Mouse (Mus musculus): ENCODE measurements at regions not wholly inside any gene's neighbourhood (a gene's known extent, or its start where the extent isn't known, plus 50 kb on each side); places are given as distances from the start of the nearest gene placed in this dataset.

DNA sequence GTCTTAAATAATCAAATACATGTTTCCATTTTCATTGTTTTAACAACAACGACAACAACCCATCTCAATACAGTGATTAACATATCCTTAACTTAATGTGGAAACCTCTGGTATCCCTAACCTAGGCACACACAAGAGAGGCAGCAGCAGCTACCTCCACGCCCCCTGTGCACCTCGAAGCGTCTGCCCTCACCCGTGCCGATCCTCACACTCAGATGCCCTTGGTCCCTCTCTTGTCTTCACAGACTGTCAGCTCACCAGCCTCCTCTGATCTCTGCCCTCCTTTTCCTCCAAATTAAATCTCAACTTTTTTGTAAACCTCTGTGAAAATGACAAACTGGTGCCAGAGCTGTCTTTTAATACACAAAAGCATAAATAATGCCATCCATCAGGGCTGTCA is 185.2 kb downstream of the Gm45692 start:
- H3K36me3 ChIP-seq (ENCODE audit: control insufficient read depth, insufficient read depth, low read length) = no peaks in the 10 kb centered on the region
- peaks cover 26% of the 10 kb centered on the region for H3K4me1 ChIP-seq (ENCODE audit: control insufficient read depth, insufficient read depth, low read length)
- H3K27ac ChIP-seq (ENCODE audit: low read depth, low read length) = no peak overlapping the region
- no peak overlapping the region for H3K9ac ChIP-seq (ENCODE audit: low read depth, low read length)
- peaks cover 3% of the 10 kb centered on the region; the same call in 1 of the 2 replicates for H3K27me3 ChIP-seq (ENCODE audit: control insufficient read depth, insufficient read depth, low read length)
- H3K9me3 ChIP-seq (ENCODE audit: control insufficient read depth, low read length) = no peaks in the 10 kb centered on the region
- 43% methylated on average over 6 of the region's 6 CpGs for WGBS
- H3K4me2 ChIP-seq (replicated peaks; ENCODE audit: low read depth, low read length) = no peak overlapping the region
- no peak; the same call in 1 of the 2 replicates for ATAC-seq (ENCODE audit: low FRiP score, low TSS enrichment)
- H3K4me3 ChIP-seq (ENCODE audit: low read length) = no peak overlapping the region

DNA sequence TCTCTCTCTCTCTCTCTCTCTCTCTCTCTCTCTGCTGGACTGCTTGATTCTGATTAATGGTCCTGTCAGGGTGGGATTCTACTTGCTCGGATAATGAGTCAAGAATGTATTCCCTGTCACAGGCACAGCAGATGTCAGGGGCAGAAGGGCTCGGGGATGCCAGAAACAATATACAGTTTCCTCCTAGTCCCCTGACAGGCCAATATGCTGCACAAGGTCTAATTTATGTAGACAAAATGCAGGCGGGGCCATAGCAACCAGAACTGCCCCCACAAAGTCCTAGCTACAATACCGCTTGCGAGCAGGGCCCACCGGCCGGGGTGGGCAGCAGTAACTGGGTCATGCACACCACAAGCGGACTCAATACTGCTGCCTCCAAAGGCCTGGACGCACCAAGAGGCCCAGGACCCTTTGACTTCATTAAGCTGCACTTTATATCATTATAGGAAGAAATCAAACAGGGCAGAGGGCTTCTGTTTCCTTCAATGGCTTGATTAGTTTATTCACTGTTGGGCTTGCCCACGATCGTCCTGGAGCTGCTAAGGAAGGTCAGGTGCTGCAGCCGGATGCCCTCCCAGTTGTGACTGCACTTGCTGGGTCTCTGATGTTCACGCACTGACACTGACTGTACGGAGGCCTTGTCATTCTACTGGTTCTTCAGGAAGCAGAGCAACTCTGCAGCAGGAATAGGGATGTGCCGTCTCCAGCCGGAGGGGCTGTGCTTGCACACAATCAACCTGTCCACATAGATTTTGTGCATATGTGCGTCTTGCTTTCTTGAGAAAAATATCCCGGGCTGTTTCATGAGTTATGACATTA is 185.9 kb downstream of the Gm45692 start:
- Histone ChIP-seq H3K9me3 (ENCODE audit: control insufficient read depth, low read length) (no peaks in the 10 kb centered on the region), H3K4me3 (ENCODE audit: low read length) (no peak overlapping the region), H3K36me3 (ENCODE audit: control insufficient read depth, insufficient read depth, low read length) (no peaks in the 10 kb centered on the region), H3K9ac (ENCODE audit: low read depth, low read length) (no peak overlapping the region), H3K27ac (ENCODE audit: low read depth, low read length) (peak overlapping the region; percentile 57; the same call in 1 of the 2 replicates), H3K4me1 (ENCODE audit: control insufficient read depth, insufficient read depth, low read length) (peaks cover 25% of the 10 kb centered on the region), H3K4me2 (replicated peaks; ENCODE audit: low read depth, low read length) (no peak overlapping the region), H3K27me3 (ENCODE audit: control insufficient read depth, insufficient read depth, low read length) (peaks cover 3% of the 10 kb centered on the region; the same call in 1 of the 2 replicates)
- WGBS = 24% methylated on average over 18 of the region's 18 CpGs
- ATAC-seq (ENCODE audit: low FRiP score, low TSS enrichment) = peak; percentile 93

DNA sequence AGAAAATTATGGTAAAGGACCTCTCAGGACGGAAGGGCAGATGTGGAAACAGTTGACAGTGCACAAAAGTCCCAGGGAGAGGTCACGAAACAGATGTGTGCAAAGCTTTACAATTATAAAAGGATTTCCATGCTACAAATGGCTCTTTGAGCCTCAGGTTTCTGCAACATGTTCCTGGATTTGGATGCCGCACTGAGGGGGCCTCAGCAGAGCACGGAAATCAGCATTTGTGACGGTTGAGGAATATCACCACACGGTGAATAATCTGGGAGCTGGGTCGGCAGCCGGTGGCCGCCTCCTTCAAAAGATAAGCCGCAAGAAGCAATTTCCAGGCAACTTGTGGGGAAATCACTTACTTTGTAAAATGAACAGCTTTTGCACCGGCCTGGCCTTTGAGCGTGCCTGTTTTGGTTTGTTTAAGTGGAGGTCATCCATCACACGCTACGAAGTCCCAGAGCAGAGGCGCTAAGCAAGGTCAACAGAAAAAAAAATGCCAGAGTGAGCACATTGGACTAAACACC is 188.8 kb downstream of the Gm45692 start:
- Histone ChIP-seq H3K9ac (ENCODE audit: low read depth, low read length) (no peak overlapping the region), H3K27ac (ENCODE audit: low read depth, low read length) (no peak overlapping the region), H3K4me3 (ENCODE audit: low read length) (no peak overlapping the region), H3K4me2 (replicated peaks; ENCODE audit: low read depth, low read length) (0 out of 2 replicates have a peak overlapping the region, but pooled peaks have one; percentile 10), H3K4me1 (ENCODE audit: control insufficient read depth, insufficient read depth, low read length) (peaks cover 21% of the 10 kb centered on the region), H3K36me3 (ENCODE audit: control insufficient read depth, insufficient read depth, low read length) (no peaks in the 10 kb centered on the region), H3K9me3 (ENCODE audit: control insufficient read depth, low read length) (no peaks in the 10 kb centered on the region), H3K27me3 (ENCODE audit: control insufficient read depth, insufficient read depth, low read length) (peaks cover 3% of the 10 kb centered on the region; the same call in 1 of the 2 replicates)
- no peak for ATAC-seq (ENCODE audit: low FRiP score, low TSS enrichment)
- WGBS = 18% methylated on average over 15 of the region's 15 CpGs

DNA sequence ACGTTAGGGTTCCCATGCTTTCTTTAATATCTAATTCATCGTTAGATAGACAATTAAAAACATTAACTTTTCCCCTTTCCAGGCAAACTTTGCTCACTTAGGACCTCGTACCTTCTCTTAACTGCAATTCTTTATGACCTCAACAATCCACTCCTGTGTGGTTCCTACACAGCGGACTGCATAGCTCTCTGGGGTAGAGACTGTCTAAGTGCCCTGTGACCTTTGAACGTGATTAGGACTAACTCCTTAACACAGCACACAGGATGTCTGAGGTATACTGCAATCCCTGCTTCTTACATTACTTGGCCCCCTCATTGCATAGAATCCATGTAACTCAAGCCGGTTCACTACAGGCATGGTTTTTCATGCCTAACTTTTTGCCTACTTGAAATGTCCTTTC is 190.4 kb downstream of the Gm45692 start:
- Histone ChIP-seq H3K27me3 (ENCODE audit: control insufficient read depth, insufficient read depth, low read length) (peaks cover 3% of the 10 kb centered on the region; the same call in 1 of the 2 replicates), H3K9ac (ENCODE audit: low read depth, low read length) (no peak overlapping the region), H3K9me3 (ENCODE audit: control insufficient read depth, low read length) (no peaks in the 10 kb centered on the region), H3K4me2 (replicated peaks; ENCODE audit: low read depth, low read length) (no peak overlapping the region), H3K4me3 (ENCODE audit: low read length) (no peak overlapping the region), H3K4me1 (ENCODE audit: control insufficient read depth, insufficient read depth, low read length) (peaks cover 16% of the 10 kb centered on the region), H3K36me3 (ENCODE audit: control insufficient read depth, insufficient read depth, low read length) (no peaks in the 10 kb centered on the region), H3K27ac (ENCODE audit: low read depth, low read length) (no peak overlapping the region)
- no peak for ATAC-seq (ENCODE audit: low FRiP score, low TSS enrichment)
- 63% methylated on average over 6 of the region's 6 CpGs for WGBS

DNA sequence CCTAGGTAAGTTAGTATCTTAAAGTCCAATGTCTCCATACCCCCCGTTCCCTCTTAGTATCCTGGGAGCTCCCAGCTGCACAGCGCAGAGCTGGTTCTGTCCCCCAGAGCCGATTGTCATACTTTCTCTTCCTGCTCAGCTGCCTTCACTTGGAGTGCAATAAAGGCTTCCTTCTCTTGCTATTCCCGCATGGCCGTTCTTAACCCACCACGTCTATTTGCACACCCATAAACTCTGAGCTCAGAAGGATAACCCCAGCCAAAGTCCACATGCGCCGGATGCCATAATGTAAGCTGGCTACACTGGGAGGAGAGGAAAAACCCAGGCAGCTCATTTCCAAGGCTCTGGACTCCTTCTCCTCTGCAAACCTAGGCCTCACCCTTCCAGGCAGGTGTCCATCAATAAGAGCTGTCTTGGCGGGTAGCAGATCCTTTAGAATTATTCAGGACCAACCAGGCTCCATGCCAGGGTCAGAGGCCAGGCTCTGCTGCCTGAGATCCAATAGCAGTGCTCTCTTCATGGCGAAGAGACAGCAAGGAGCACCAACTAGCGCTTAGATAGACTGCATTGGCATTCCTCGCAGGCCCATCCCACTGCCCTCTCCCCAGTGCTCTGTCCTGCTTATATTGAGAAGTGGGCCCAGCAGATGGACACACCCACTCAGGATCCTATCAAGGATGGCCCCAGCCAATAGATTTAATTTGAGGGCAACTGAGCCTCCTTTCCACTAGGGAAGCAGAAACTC is 204.4 kb downstream of the Gm45692 start:
- 89% methylated on average over 12 of the region's 12 CpGs for WGBS
- no peak for ATAC-seq (ENCODE audit: low FRiP score, low TSS enrichment)

DNA sequence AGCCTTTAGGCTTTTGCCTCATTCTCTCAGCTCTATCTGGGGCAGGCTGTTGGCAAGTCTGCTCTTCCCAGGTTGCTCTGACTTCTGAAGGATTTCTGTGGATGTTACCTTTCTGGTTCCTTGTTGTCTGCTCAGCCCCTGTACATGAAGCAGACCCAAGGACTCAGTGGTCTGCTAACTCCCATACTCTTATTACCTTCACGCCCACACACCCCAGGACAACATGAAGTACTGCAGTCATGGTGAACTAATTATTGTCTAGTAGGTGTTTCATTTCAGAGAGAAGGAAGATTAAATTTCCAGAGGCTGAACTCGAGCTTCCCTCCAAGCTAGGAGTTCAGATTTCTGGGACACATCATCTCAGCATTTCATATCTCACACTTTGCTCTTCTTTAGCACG is 205.3 kb downstream of the Gm45692 start:
- no peak overlapping the region for H3K4me3 ChIP-seq (ENCODE audit: low read length)
- H3K4me2 ChIP-seq (replicated peaks; ENCODE audit: low read depth, low read length) = no peak overlapping the region
- ATAC-seq (ENCODE audit: low FRiP score, low TSS enrichment) = peak; percentile 79; the same call in 1 of the 2 replicates
- no peaks in the 10 kb centered on the region for H3K27me3 ChIP-seq (ENCODE audit: control insufficient read depth, insufficient read depth, low read length)
- 0 out of 2 replicates have a peak overlapping the region, but pooled peaks have one; percentile 8 for H3K27ac ChIP-seq (ENCODE audit: low read depth, low read length)
- 42% methylated on average over 3 of the region's 3 CpGs for WGBS
- H3K9me3 ChIP-seq (ENCODE audit: control insufficient read depth, low read length) = no peaks in the 10 kb centered on the region
- no peak overlapping the region for H3K9ac ChIP-seq (ENCODE audit: low read depth, low read length)
- no peaks in the 10 kb centered on the region for H3K36me3 ChIP-seq (ENCODE audit: control insufficient read depth, insufficient read depth, low read length)
- no peaks in the 10 kb centered on the region for H3K4me1 ChIP-seq (ENCODE audit: control insufficient read depth, insufficient read depth, low read length)

More for the DNA sequence above, 204.4 kb downstream of the Gm45692 start:
- Histone ChIP-seq H3K27ac (ENCODE audit: low read depth, low read length) (no peak overlapping the region), H3K9me3 (ENCODE audit: control insufficient read depth, low read length) (no peaks in the 10 kb centered on the region), H3K9ac (ENCODE audit: low read depth, low read length) (no peak overlapping the region), H3K27me3 (ENCODE audit: control insufficient read depth, insufficient read depth, low read length) (no peaks in the 10 kb centered on the region), H3K4me3 (ENCODE audit: low read length) (no peak overlapping the region), H3K4me1 (ENCODE audit: control insufficient read depth, insufficient read depth, low read length) (no peaks in the 10 kb centered on the region), H3K4me2 (replicated peaks; ENCODE audit: low read depth, low read length) (no peak overlapping the region), H3K36me3 (ENCODE audit: control insufficient read depth, insufficient read depth, low read length) (no peaks in the 10 kb centered on the region)

DNA sequence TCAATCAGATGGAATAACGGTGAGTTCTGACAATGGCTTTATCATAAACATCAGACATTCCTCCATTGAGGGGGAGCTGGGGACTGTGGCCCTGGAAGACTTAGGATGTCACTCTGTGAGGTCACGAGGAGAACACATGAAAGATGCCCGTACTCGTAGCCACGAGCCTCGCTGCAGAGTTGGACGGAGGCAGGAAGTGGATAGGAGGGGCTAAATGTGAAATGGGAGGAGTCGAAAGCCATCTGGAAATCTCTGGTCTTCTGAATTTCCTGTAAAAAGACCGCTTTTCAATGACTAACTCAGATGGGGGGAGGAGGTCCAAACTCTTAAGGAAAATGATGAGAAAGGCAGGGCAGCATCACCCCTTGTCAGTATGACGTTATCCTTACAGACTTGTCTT is 210.5 kb downstream of the Gm45692 start:
- Histone ChIP-seq H3K27ac (ENCODE audit: low read depth, low read length) (no peak overlapping the region), H3K4me3 (ENCODE audit: low read length) (no peak overlapping the region), H3K4me1 (ENCODE audit: control insufficient read depth, insufficient read depth, low read length) (no peaks in the 10 kb centered on the region), H3K9ac (ENCODE audit: low read depth, low read length) (no peak overlapping the region), H3K36me3 (ENCODE audit: control insufficient read depth, insufficient read depth, low read length) (no peaks in the 10 kb centered on the region), H3K9me3 (ENCODE audit: control insufficient read depth, low read length) (no peaks in the 10 kb centered on the region), H3K4me2 (replicated peaks; ENCODE audit: low read depth, low read length) (no peak overlapping the region), H3K27me3 (ENCODE audit: control insufficient read depth, insufficient read depth, low read length) (no peaks in the 10 kb centered on the region)
- ATAC-seq (ENCODE audit: low FRiP score, low TSS enrichment) = no peak
- 78% methylated on average over 10 of the region's 10 CpGs for WGBS

DNA sequence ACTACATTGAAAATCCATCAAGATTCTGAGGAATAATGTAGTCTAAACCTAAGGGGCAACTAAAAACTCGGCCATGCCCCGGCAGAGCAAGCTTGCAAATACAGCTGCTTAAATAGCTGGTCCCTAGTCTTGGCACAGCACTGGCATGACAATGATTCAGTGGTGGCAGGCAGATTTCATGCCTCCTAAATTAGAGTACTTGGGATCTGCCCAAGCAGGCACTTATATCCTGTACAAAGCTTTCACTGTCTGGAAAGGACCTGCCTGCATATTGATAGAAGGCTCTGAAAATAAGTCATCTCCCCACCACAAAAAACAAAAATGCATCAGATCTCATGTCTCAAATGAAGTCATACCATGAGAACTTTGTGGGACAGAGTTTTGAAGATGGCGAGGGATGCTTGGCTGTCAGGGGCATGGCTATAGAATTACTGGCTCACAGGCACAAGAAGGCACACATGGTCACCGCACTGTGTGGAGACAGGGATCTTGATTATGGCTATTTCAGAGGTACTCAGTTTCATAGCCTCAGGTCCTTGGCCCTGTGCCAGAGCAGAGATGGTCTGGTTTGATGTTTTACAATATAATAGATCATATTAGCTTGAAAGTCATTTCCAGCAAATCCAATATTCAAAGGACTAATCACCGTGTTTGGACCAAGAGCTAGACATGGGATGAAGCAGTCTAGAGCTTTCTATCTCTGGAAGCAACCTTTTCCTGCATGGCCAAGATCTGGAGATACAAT is 217.7 kb downstream of the Gm45692 start:
- H3K4me3 ChIP-seq (ENCODE audit: low read length) = no peak overlapping the region
- no peak overlapping the region for H3K9ac ChIP-seq (ENCODE audit: low read depth, low read length)
- no peaks in the 10 kb centered on the region for H3K4me1 ChIP-seq (ENCODE audit: control insufficient read depth, insufficient read depth, low read length)
- no peak overlapping the region for H3K4me2 ChIP-seq (replicated peaks; ENCODE audit: low read depth, low read length)
- no peak overlapping the region for H3K27ac ChIP-seq (ENCODE audit: low read depth, low read length)
- H3K36me3 ChIP-seq (ENCODE audit: control insufficient read depth, insufficient read depth, low read length) = no peaks in the 10 kb centered on the region
- no peak for ATAC-seq (ENCODE audit: low FRiP score, low TSS enrichment)
- WGBS = 88% methylated on average over 5 of the region's 5 CpGs
- no peaks in the 10 kb centered on the region for H3K27me3 ChIP-seq (ENCODE audit: control insufficient read depth, insufficient read depth, low read length)
- H3K9me3 ChIP-seq (ENCODE audit: control insufficient read depth, low read length) = no peaks in the 10 kb centered on the region
